Mouse (Mus musculus) gastrocnemius, postnatal 4 days (tissue): Measurements from ENCODE around the gene Plxna4. TPM values are rescaled to one million over a fixed set of nuclear protein-coding genes. Genes with fewer than 3 reads are reported as not detected.

Source experiments
- DNase-seq, 2 experiments: peaks; one replicate each; pipeline ENCODE4 v3.0.0; 2021 to 2022; ENCODE audit warnings: low spot score in 2 of 2, mixed read lengths in 2 of 2
- total RNA-seq, 2 experiments: library from RNA; stranded (reverse); gene quantifications; 2 replicates each; pipeline ENCODE4 v1.2.3; 2021

Plxna4 gene
- total RNA-seq, 2 experiments from 2014 or later = 7.1 to 7.9 TPM

- no peak for DNase-seq
Measured at GRCm38 (mm10) chr6:32261339-32261738, 326.7 kb downstream of the Plxna4 start.

GRCm38 (mm10) chr6:32260341-32260740 is 327.7 kb downstream of the Plxna4 start:
- DNase-seq = no peak

GRCm38 (mm10) chr6:32255191-32255590 is 332.8 kb downstream of the Plxna4 start:
- DNase-seq = no peak

GRCm38 (mm10) chr6:32252168-32252567 is 335.8 kb downstream of the Plxna4 start:
- no peak for DNase-seq

GRCm38 (mm10) chr6:32251674-32252073 is 336.3 kb downstream of the Plxna4 start:
- DNase-seq = no peak

GRCm38 (mm10) chr6:32246036-32246435 is 342.0 kb downstream of the Plxna4 start:
- no peak for DNase-seq

- no peak for DNase-seq
Measured at GRCm38 (mm10) chr6:32243040-32243439, 345.0 kb downstream of the Plxna4 start.

- no peak for DNase-seq
Measured at GRCm38 (mm10) chr6:32231383-32231782, 356.6 kb downstream of the Plxna4 start.

- DNase-seq = no peak
Measured at GRCm38 (mm10) chr6:32226636-32227035, 361.4 kb downstream of the Plxna4 start.

GRCm38 (mm10) chr6:32224007-32224703 is 363.8 kb downstream of the Plxna4 start:
- DNase-seq = no peak

- no peak for DNase-seq
Measured at GRCm38 (mm10) chr6:32220765-32221164, 367.2 kb downstream of the Plxna4 start.

- no peak for DNase-seq
Measured at GRCm38 (mm10) chr6:32218544-32218943, 369.4 kb downstream of the Plxna4 start.

GRCm38 (mm10) chr6:32212439-32212838 is 375.6 kb downstream of the Plxna4 start:
- no peak for DNase-seq

GRCm38 (mm10) chr6:32210139-32210538 is 377.9 kb downstream of the Plxna4 start:
- DNase-seq = no peak

- no peak for DNase-seq
Measured at GRCm38 (mm10) chr6:32208951-32209350, 379.0 kb downstream of the Plxna4 start.

GRCm38 (mm10) chr6:32204253-32204652 is 383.7 kb downstream of the Plxna4 start:
- DNase-seq = no peak

GRCm38 (mm10) chr6:32203389-32203788 is 384.6 kb downstream of the Plxna4 start:
- no peak for DNase-seq

GRCm38 (mm10) chr6:32202664-32203192 is 385.3 kb downstream of the Plxna4 start:
- DNase-seq = no peak

GRCm38 (mm10) chr6:32201506-32201905 is 386.5 kb downstream of the Plxna4 start:
- DNase-seq = no peak

GRCm38 (mm10) chr6:32199616-32200015 is 388.4 kb downstream of the Plxna4 start:
- no peak for DNase-seq

- DNase-seq = no peak
Measured at GRCm38 (mm10) chr6:32196913-32197312, 391.1 kb downstream of the Plxna4 start.

GRCm38 (mm10) chr6:32193046-32193445 is 394.9 kb downstream of the Plxna4 start:
- no peak for DNase-seq

GRCm38 (mm10) chr6:32184402-32184985 is 403.5 kb downstream of the Plxna4 start:
- no peak for DNase-seq
